Mouse (Mus musculus) CH12.LX (cell line): ENCODE data around the gene 1810010H24Rik. TPM values are rescaled to one million over a fixed set of nuclear protein-coding genes. Genes with fewer than 3 reads are reported as not detected.

Source experiments
- DNase-seq: peaks from one replicate; pipeline ENCODE4 v3.0.0-alpha.2; 2013; ENCODE audit errors: extremely low read depth
- H3K27ac ChIP-seq: 2 replicates; pipeline ENCODE4 v1.5.1; 2012; ENCODE audit warnings: low read depth, mild to moderate bottlenecking, control low read depth, moderate library complexity; ENCODE audit not compliant: insufficient read depth
- H3K27me3 ChIP-seq: replicated peaks from 2 replicates; pipeline ENCODE3; 2012; ENCODE audit warnings: inconsistent platforms
- H3K36me3 ChIP-seq, 2 experiments: replicated peaks in 1 of 2; 2 replicates each; pipeline versions ENCODE3 to v1.6.1; 2012; ENCODE audit warnings: inconsistent platforms in 1 of 2, low read length in 1 of 2, mild to moderate bottlenecking in 1 of 2, mixed read lengths in 1 of 2, moderate library complexity in 1 of 2; ENCODE audit not compliant: control insufficient read depth in 1 of 2, insufficient read depth in 1 of 2
- H3K4me1 ChIP-seq, 2 experiments: 2 replicates each; pipeline ENCODE4 v1.6.1; 2012; ENCODE audit warnings: inconsistent platforms in 1 of 2, moderate library complexity in 1 of 2; ENCODE audit not compliant: insufficient read depth in 2 of 2, control insufficient read depth in 1 of 2
- H3K4me2 ChIP-seq: 2 replicates; pipeline ENCODE4 v1.6.1; 2012; ENCODE audit warnings: low read depth, mild to moderate bottlenecking, control low read depth; ENCODE audit not compliant: poor library complexity, insufficient read depth, severe bottlenecking
- H3K4me3 ChIP-seq, 3 experiments: fragments of 150-350 bp in 1 of 3; sonication (generic) in 1 of 3; replicated peaks in 1 of 3; 2 replicates each; pipeline versions ENCODE3 to v1.5.1; 2011 to 2012; ENCODE audit warnings: low read depth in 2 of 3, low read length in 2 of 3, mild to moderate bottlenecking in 2 of 3, moderate library complexity in 2 of 3, control low read depth in 1 of 3, improper control_type of control experiment in 1 of 3, inconsistent platforms in 1 of 3, mixed read lengths in 1 of 3; ENCODE audit not compliant: poor library complexity in 1 of 3
- H3K79me2 ChIP-seq: replicated peaks from 2 replicates; pipeline ENCODE4 v1.6.1; 2012; ENCODE audit warnings: mild to moderate bottlenecking, moderate library complexity; ENCODE audit not compliant: control insufficient read depth, poor library complexity, insufficient read depth, severe bottlenecking; ENCODE audit errors: extremely low read depth
- H3K9ac ChIP-seq: 2 replicates; pipeline ENCODE4 v1.6.1; 2012; ENCODE audit warnings: low read depth, mild to moderate bottlenecking, control low read depth, moderate library complexity; ENCODE audit not compliant: insufficient read depth
- H3K9me3 ChIP-seq: replicated peaks from 2 replicates; pipeline ENCODE3; 2012; ENCODE audit warnings: low read length, inconsistent platforms, mixed read lengths
- BHLHE40 ChIP-seq: IDR thresholded peaks from 2 replicates; pipeline ENCODE4 v1.6.1; 2011; ENCODE audit warnings: mild to moderate bottlenecking, low read depth, low read length, improper control_type of control experiment
- CTCF ChIP-seq, 2 experiments: IDR thresholded peaks in 1 of 2; conservative IDR thresholded peaks in 1 of 2; 2 replicates each; pipeline ENCODE4 v1.5.1; 2011 to 2012; ENCODE audit warnings: low read depth in 2 of 2, low read length in 2 of 2, improper control_type of control experiment in 1 of 2, inconsistent platforms in 1 of 2, mild to moderate bottlenecking in 1 of 2, moderate library complexity in 1 of 2
- IRF4 ChIP-seq: IDR thresholded peaks from 2 replicates; pipeline ENCODE4 v1.6.1; 2014; ENCODE audit warnings: low read depth, mild to moderate bottlenecking, inconsistent platforms, low read length, improper control_type of control experiment
- MAFK ChIP-seq: IDR thresholded peaks from 2 replicates; pipeline ENCODE4 v1.6.1; 2011; ENCODE audit warnings: low read length, improper control_type of control experiment; ENCODE audit not compliant: insufficient replicate concordance
- MAZ ChIP-seq: IDR thresholded peaks from 2 replicates; pipeline ENCODE4 v1.6.1; 2012; ENCODE audit warnings: low read depth, mild to moderate bottlenecking, inconsistent platforms, low read length, improper control_type of control experiment, moderate library complexity
- NRF1 ChIP-seq: IDR thresholded peaks from 2 replicates; pipeline ENCODE4 v1.6.1; 2014; ENCODE audit warnings: low read depth, mild to moderate bottlenecking, inconsistent platforms, low read length, improper control_type of control experiment, moderate library complexity
- PAX5 ChIP-seq: IDR thresholded peaks from 2 replicates; pipeline ENCODE4 v1.6.1; 2012; ENCODE audit warnings: low read length, inconsistent platforms, mixed read lengths
- RAD21 ChIP-seq: IDR thresholded peaks from 2 replicates; pipeline ENCODE4 v1.6.1; 2011; ENCODE audit warnings: low read depth, mild to moderate bottlenecking, low read length, improper control_type of control experiment, moderate library complexity
- RCOR1 ChIP-seq: conservative IDR thresholded peaks from 2 replicates; pipeline ENCODE4 v1.6.1; 2012; ENCODE audit warnings: low read depth, mild to moderate bottlenecking, inconsistent platforms, low read length, improper control_type of control experiment
- SMC3 ChIP-seq: IDR thresholded peaks from 2 replicates; pipeline ENCODE4 v1.6.1; 2011; ENCODE audit warnings: low read depth, low read length, improper control_type of control experiment
- UBTF ChIP-seq: IDR thresholded peaks from 2 replicates; pipeline ENCODE4 v1.6.1; 2012; ENCODE audit warnings: low read depth, mild to moderate bottlenecking, inconsistent platforms, low read length, improper control_type of control experiment, moderate library complexity
- USF2 ChIP-seq: conservative IDR thresholded peaks from 2 replicates; pipeline ENCODE4 v1.6.1; 2011; ENCODE audit warnings: low read depth, low read length, improper control_type of control experiment
- ZC3H11A ChIP-seq: IDR thresholded peaks from 2 replicates; pipeline ENCODE4 v1.6.1; 2012; ENCODE audit warnings: low read depth, mild to moderate bottlenecking, inconsistent platforms, low read length, improper control_type of control experiment
- ZNF384 ChIP-seq: IDR thresholded peaks from 2 replicates; pipeline ENCODE4 v1.6.1; 2012; ENCODE audit warnings: low read depth, low read length, improper control_type of control experiment, inconsistent platforms
- dilution Hi-C: fragments of 300-500 bp; cut with MboI; formaldehyde crosslinking; loops from 2 replicates; pipeline ENCODE4 v1.14.3; 2020; ENCODE audit warnings: low sequenced_read_pairs; ENCODE audit not compliant: extremely low pct_unique_long_range_greater_than_20kb, extremely low pct_ligation_motif_present
- in situ Hi-C: fragments of 300-500 bp; cut with MboI; formaldehyde crosslinking; loops from 3 replicates; pipeline ENCODE4 v1.14.3; 2019; ENCODE audit warnings: low sequenced_read_pairs, low pct_ligation_motif_present, low pct_unique_long_range_greater_than_20kb, mixed read lengths
- polyA plus RNA-seq: library from polyadenylated mRNA; unstranded; fragments of >175 nt; gene quantifications from 2 replicates; pipeline ENCODE4 v1.2.1, GENCODE M21; 2012; ENCODE audit warnings: low read depth; ENCODE audit not compliant: insufficient read length
- total RNA-seq, 2 experiments: library from RNA; depleted of rRNA; stranded (reverse); fragments of 300-350 nt in 1 of 2; fragments of >200 nt in 1 of 2; gene quantifications; 2 replicates each; pipeline ENCODE4 v1.2.3; 2012 to 2014

Gene 1810010H24Rik
- total RNA-seq (2012; rRNA removed) (0.29 and 1.1 TPM in 2 replicates), total RNA-seq (2014; rRNA removed) (0.82 and 1.7 TPM in 2 replicates), polyA plus RNA-seq (0.53 and 0.83 TPM in 2 replicates)

DNA sequence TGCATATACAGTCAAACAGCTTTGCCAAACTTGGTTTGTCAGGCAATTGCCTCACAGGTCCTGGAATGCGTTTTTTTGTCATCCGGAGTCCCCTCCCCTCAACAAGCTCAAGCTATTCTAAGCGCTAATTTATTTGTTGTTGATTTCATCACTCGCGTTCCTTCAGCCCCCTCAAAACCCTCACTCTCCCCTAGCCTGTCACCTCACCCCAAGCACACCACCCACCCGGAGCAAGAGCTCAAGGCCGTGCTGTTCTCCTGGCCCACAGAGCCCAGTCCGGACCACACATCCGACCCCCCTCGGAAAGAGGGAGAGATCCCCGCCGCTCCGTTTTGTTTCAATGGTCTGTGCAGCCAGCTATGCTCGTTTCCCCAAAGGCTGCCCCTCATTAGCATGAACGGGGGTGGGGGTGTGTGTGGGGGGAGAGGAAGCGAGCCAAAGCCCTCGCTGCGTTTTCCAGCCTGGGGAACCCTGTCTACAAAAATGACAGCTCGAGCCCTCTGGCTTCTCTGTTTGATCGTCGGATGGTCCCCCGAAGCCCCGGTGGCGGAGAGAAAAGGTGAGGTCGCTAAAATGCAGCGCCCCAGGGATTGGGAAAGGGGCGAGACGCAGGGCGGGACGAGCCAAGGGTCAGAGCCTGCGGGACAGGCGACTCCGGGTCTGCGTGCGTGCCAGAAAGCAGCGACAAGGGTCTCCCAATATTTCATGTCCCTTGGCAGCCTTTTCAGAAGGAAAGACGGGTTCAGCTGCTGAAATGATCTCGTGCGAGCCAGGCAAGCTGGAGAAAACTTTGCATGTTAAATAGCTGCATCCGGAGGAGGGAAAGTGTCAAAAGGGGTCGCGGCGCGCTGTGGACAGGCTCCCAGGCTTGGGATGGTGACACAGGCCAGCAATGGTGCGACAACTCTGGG lies at the start of gene 1810010H24Rik:
Gene 1810010H24Rik, plus strand, starts transcription at position 271 of the 911 bp plus-strand sequence.
- dilution Hi-C loops (no loop called here), in situ Hi-C loops (no loop called here)
- no peaks in the 10 kb centered on the region for H3K79me2 ChIP-seq
- peak within 1 kb of the TSS; percentile 97 for H3K4me2 ChIP-seq
- peaks cover 32% of the 10 kb centered on the region for H3K27me3 ChIP-seq
- H3K4me1 ChIP-seq, result peaks cover 4 to 26% of the 10 kb centered on the region in 2 experiments; a peak in 3 of 4 replicates
- H3K9ac ChIP-seq, result peak within 1 kb of the TSS; percentile 45
- peak within 1 kb of the TSS; percentile 18 to 59 (median 35) for H3K4me3 ChIP-seq
- DNase-seq, result no peak
- no peaks in the 10 kb centered on the region for H3K36me3 ChIP-seq
- TF ChIP-seq BHLHE40 (peak; percentile 75; the same call in 1 of the 2 replicates), IRF4 (0 out of 2 replicates have a peak, but pooled peaks have one; percentile 24), PAX5 (no peak), MAZ (peak; percentile 87)
- H3K9me3 ChIP-seq, result no peaks in the 10 kb centered on the region
- no peak within 1 kb of the TSS for H3K27ac ChIP-seq

DNA sequence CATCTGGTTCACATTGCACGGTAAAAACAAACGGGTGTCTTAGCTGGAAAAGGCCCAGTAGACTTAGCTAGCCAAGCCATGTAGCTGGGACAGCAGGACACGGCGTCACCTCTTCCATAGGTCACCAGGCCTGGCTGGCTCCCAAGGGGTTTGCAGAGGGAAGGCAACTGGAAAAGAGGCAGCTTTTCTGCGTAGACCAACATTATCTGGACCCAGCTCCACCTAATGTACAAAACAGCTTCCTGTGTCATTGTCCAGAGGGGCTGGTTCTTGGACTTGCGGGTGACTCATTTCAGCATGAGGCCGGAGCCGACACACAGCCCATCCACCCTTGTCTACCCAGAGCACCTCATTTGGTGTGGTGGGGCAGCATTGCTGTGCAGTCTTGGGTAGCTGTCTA lies 49.3 kb upstream of the 1810010H24Rik start:
- Histone ChIP-seq H3K9me3 (no peaks in the 10 kb centered on the region), H3K27ac (no peak overlapping the region), H3K4me2 (no peak overlapping the region), H3K36me3 (peaks cover 0 to 17% of the 10 kb centered on the region in 2 experiments), H3K27me3 (no peaks in the 10 kb centered on the region), H3K4me1 (peaks cover 0 to 7% of the 10 kb centered on the region in 2 experiments; a peak in 1 of 4 replicates), H3K79me2 (no peaks in the 10 kb centered on the region), H3K9ac (no peak overlapping the region), H3K4me3 (no peak overlapping the region)
- no peak for DNase-seq
- in situ Hi-C loops, result loop anchor here (10.0 kb wide), 1 partner anchor 131 kb away; no protein-coding TSS in a partner anchor
- dilution Hi-C loops, result no loop called here
- no peak for TF ChIP-seq RCOR1
- no peak for TF ChIP-seq USF2
- TF ChIP-seq MAFK, result no peak

DNA sequence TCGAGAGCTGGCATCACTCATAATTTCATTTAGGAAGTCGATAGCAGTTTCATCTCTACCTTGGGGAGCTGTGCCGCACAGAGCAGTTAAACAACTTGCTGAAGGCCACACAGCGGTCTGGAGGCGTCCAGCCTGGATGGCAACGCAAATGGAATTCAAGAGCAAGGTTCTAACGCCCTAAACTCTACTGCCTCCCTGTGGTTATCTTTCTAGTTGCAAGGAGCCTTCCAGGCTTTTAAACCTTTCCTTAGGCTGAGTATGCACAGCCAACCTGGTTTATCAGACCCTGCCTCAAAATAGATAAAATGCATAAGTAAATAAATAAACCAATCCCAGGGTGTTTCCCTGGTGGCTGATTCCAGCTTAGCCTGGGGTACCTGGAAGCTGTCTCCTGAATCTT lies 45.0 kb upstream of the 1810010H24Rik start:
- peaks cover 2 to 20% of the 10 kb centered on the region in 2 experiments; a peak in 3 of 4 replicates for H3K4me1 ChIP-seq
- H3K36me3 ChIP-seq, result peaks cover 11 to 43% of the 10 kb centered on the region in 2 experiments
- H3K9me3 ChIP-seq, result no peaks in the 10 kb centered on the region
- H3K4me2 ChIP-seq, result no peak overlapping the region
- no peaks in the 10 kb centered on the region for H3K79me2 ChIP-seq
- dilution Hi-C loops (no loop called here), in situ Hi-C loops (no loop called here)
- no peak overlapping the region for H3K27ac ChIP-seq
- no peak overlapping the region for H3K9ac ChIP-seq
- no peaks in the 10 kb centered on the region for H3K27me3 ChIP-seq
- TF ChIP-seq UBTF, result no peak
- TF ChIP-seq NRF1, result 0 out of 2 replicates have a peak, but pooled peaks have one; percentile 8
- TF ChIP-seq CTCF (conservative IDR thresholded peaks at IDR 0.05 in 1 of 2, IDR thresholded peaks at IDR 0.05 in 1 of 2; ENCODE audit: low read depth in 2 of 2, low read length in 2 of 2), result peak; percentile 68 to 87
- TF ChIP-seq MAFK, result no peak
- peak; percentile 62; the same call in 1 of the 2 replicates for TF ChIP-seq ZNF384
- no peak for TF ChIP-seq BHLHE40
- peak; percentile 42 for TF ChIP-seq ZC3H11A
- peak; percentile 95 for TF ChIP-seq RAD21
- TF ChIP-seq SMC3, result peak; percentile 88
- peak; percentile 79 for DNase-seq
- no peak overlapping the region for H3K4me3 ChIP-seq
